Mouse (Mus musculus): ENCODE data around the gene Dgkz.

Dgkz gene

GRCm38 (mm10) chr2:91975581-91976541 is at the start of gene Dgkz:
Gene Dgkz, minus strand, starts transcription at chr2:91975864.
- no peak for DNase-seq (ENCODE audit: low read depth, low spot score)

GRCm38 (mm10) chr2:92025202-92025601 is 49.5 kb upstream of the Dgkz start:
- DNase-seq (ENCODE audit: low read depth, low spot score), result no peak

- no peak for DNase-seq (ENCODE audit: low read depth, low spot score)
These were observed 48.6 kb upstream of the Dgkz start, which contains the start of gene Creb3l1 for GRCm38 (mm10) chr2:92024274-92024672. Gene Creb3l1, minus strand, starts transcription at chr2:92024502.

- no peak for DNase-seq (ENCODE audit: low read depth, low spot score)
These were observed 48.0 kb upstream of the Dgkz start for GRCm38 (mm10) chr2:92023362-92024273.

- no peak for DNase-seq (ENCODE audit: low read depth, low spot score)
These were observed 45.1 kb upstream of the Dgkz start for GRCm38 (mm10) chr2:92020676-92021265.

- no peak for DNase-seq (ENCODE audit: low read depth, low spot score)
These were observed 41.8 kb upstream of the Dgkz start for GRCm38 (mm10) chr2:92017440-92017839.

GRCm38 (mm10) chr2:92016981-92017380 is 41.3 kb upstream of the Dgkz start:
- DNase-seq (ENCODE audit: low read depth, low spot score), result no peak

GRCm38 (mm10) chr2:92014891-92015290 is 39.2 kb upstream of the Dgkz start:
- no peak for DNase-seq (ENCODE audit: low read depth, low spot score)

- DNase-seq (ENCODE audit: low read depth, low spot score), result no peak
These were observed 38.6 kb upstream of the Dgkz start for GRCm38 (mm10) chr2:92014248-92014647.

GRCm38 (mm10) chr2:92012768-92013445 is 37.2 kb upstream of the Dgkz start:
- no peak for DNase-seq (ENCODE audit: low read depth, low spot score)

GRCm38 (mm10) chr2:92011424-92012353 is 36.0 kb upstream of the Dgkz start:
- DNase-seq (ENCODE audit: low read depth, low spot score), result no peak

- no peak for DNase-seq (ENCODE audit: low read depth, low spot score)
These were observed 33.1 kb upstream of the Dgkz start for GRCm38 (mm10) chr2:92008623-92009404.

- peak; percentile 95 for DNase-seq (ENCODE audit: low read depth, low spot score)
These were observed 32.4 kb upstream of the Dgkz start for GRCm38 (mm10) chr2:92007933-92008622.

- DNase-seq (ENCODE audit: low read depth, low spot score), result peak; percentile 68
These were observed 31.6 kb upstream of the Dgkz start for GRCm38 (mm10) chr2:92006983-92007921.

GRCm38 (mm10) chr2:92006491-92006890 is 30.8 kb upstream of the Dgkz start:
- no peak for DNase-seq (ENCODE audit: low read depth, low spot score)

- no peak for DNase-seq (ENCODE audit: low read depth, low spot score)
These were observed 29.0 kb upstream of the Dgkz start for GRCm38 (mm10) chr2:92004617-92005016.

- DNase-seq (ENCODE audit: low read depth, low spot score), result no peak
These were observed 22.4 kb upstream of the Dgkz start for GRCm38 (mm10) chr2:91997905-91998608.

Measured in retina, postnatal 7 days (tissue).